Mouse (Mus musculus) lung, embryonic 14.5 days (tissue): Measurements from ENCODE around the gene Arhgap29. TPM values are rescaled to one million over a fixed set of nuclear protein-coding genes. Genes with fewer than 3 reads are reported as not detected.

Experiments used
- ATAC-seq: fragments of 200-750 bp; cut with Nextera tagmentation; 2 replicates; pipeline ENCODE4 v1.8.0; 2017; ENCODE audit warnings: mild to moderate bottlenecking, moderate TSS enrichment, moderate library complexity; ENCODE audit not compliant: insufficient read depth
- DNase-seq: peaks from one replicate; pipeline ENCODE4 v3.0.0-alpha.2; 2015
- H3K27ac ChIP-seq: fragments of 300-500 bp; sonication (generic); 2 replicates; pipeline ENCODE4 v1.5.1; 2014; ENCODE audit warnings: low read depth, mild to moderate bottlenecking, moderate library complexity
- H3K27me3 ChIP-seq: fragments of 300-500 bp; sonication (generic); 2 replicates; pipeline ENCODE4 v1.6.1; 2014; ENCODE audit warnings: low read length, control low read depth; ENCODE audit not compliant: insufficient read depth
- H3K36me3 ChIP-seq: fragments of 300-500 bp; sonication (generic); 2 replicates; pipeline ENCODE4 v1.6.1; 2014; ENCODE audit warnings: control low read depth; ENCODE audit not compliant: insufficient read depth
- H3K4me1 ChIP-seq: fragments of 300-500 bp; sonication (generic); 2 replicates; pipeline ENCODE4 v1.6.1; 2014; ENCODE audit warnings: antibody characterized with exemption, control low read depth; ENCODE audit not compliant: insufficient read depth
- H3K4me2 ChIP-seq: fragments of 300-500 bp; sonication (generic); 2 replicates; pipeline ENCODE4 v1.6.1; 2014; ENCODE audit warnings: mild to moderate bottlenecking
- H3K4me3 ChIP-seq: fragments of 300-500 bp; sonication (generic); 2 replicates; pipeline ENCODE4 v1.5.1; 2014; ENCODE audit warnings: low read depth, low read length
- H3K9ac ChIP-seq: fragments of 300-500 bp; sonication (generic); 2 replicates; pipeline ENCODE4 v1.6.1; 2014
- H3K9me3 ChIP-seq: fragments of 300-500 bp; sonication (generic); 2 replicates; pipeline ENCODE4 v1.6.1; 2016; ENCODE audit warnings: low read depth, low read length, control low read depth
- CTCF ChIP-seq: IDR thresholded peaks from 2 replicates; pipeline ENCODE4 v1.5.1; 2016; ENCODE audit warnings: antibody characterized with exemption, low read depth
- WGBS: fragments of 180-500 bp; shearing (Covaris S2); extraction: QIAGEN DNeasy Blood & Tissue Kit; methylation state at CpG from one replicate; pipeline ENCODE4 v1.1.7; 2014; 5-methylcytosine and 5-hydroxymethylcytosine counted together
- polyA plus RNA-seq: library from polyadenylated mRNA; unstranded; fragments of >200 nt; fragmentation: Nextera tagmentation; extraction: Ambion mirVana; gene quantifications from 2 replicates; pipeline ENCODE4 v1.2.1, GENCODE M21; 2014

Arhgap29 gene
- polyA plus RNA-seq, 1 experiment from 2014 or later = 66.2 TPM

DNA sequence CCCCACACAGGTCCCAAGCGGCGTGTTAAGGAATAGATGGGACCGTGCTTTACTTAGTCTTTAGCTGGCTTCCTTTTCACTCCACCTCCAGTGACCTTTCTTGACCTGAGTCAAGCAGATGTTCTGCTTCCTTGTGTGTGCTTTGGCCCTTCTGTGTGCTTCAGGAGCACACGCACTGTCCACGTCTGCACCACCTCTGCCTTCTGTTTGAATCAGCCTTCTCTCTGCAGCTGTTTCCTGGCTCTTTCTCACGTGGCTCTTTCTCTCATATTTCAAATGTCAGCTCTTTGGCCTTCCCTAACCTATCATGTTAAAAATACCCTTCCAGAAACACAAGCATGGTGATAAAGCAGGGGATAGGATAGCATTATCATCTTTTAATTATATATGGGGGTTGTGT is 49.2 kb downstream of the Arhgap29 start:
- no peak overlapping the region for H3K4me2 ChIP-seq
- H3K4me3 ChIP-seq = no peak overlapping the region
- H3K9me3 ChIP-seq = no peaks in the 10 kb centered on the region
- no peak for TF ChIP-seq CTCF
- no peak for DNase-seq
- peaks cover 24% of the 10 kb centered on the region for H3K36me3 ChIP-seq
- no peak overlapping the region for H3K9ac ChIP-seq
- WGBS = 34% methylated on average over 6 of the region's 6 CpGs
- H3K4me1 ChIP-seq = no peaks in the 10 kb centered on the region
- 0 out of 2 replicates have a peak overlapping the region, but pooled peaks have one; percentile 52 for H3K27ac ChIP-seq
- no peaks in the 10 kb centered on the region for H3K27me3 ChIP-seq
- no peak for ATAC-seq

DNA sequence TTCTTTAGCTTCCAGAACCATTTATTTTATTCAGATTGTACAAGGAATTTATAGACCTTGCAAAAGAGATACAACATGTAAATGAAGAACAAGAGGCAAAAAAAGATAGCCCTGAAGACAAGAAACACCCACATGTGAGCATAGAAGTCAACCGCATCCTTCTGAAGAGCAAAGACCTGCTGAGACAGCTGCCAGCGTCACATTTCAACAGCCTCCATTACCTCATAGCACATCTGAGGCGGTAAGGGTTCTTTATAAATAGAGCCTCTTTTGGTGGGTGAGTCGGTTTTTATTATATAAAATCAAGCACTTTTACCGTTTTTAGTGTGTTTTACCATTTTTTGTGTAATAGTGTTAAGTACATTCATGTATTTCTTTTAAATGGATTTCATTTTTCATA is 57.5 kb downstream of the Arhgap29 start:
- H3K27me3 ChIP-seq = no peaks in the 10 kb centered on the region
- no peaks in the 10 kb centered on the region for H3K4me1 ChIP-seq
- no peak overlapping the region for H3K4me3 ChIP-seq
- no peak for TF ChIP-seq CTCF
- no peak overlapping the region for H3K27ac ChIP-seq
- no peak overlapping the region for H3K4me2 ChIP-seq
- ATAC-seq = no peak
- no peaks in the 10 kb centered on the region for H3K9me3 ChIP-seq
- 87% methylated on average over 5 of the region's 5 CpGs for WGBS
- DNase-seq = no peak
- H3K36me3 ChIP-seq = peaks cover 70% of the 10 kb centered on the region
- H3K9ac ChIP-seq = no peak overlapping the region

DNA sequence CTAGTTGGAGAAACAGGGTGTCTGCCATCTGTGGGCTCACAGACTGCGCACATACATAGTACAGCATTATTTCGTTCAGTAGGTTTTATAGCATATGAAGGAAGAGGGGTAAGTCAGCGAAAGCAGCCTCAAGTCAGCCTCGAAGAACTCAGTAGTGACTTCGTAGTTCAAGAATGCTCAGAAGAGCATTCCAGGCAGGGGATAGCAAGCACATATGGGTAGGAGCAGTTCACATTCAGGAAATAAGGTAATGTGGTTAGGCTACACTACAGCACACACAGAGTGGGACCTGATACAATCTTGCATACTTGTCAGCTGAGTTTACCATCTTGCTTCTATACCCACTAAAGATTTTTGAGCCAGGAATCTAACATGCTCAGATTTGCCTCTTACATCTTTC is 58.0 kb downstream of the Arhgap29 start:
- peaks cover 73% of the 10 kb centered on the region for H3K36me3 ChIP-seq
- no peaks in the 10 kb centered on the region for H3K4me1 ChIP-seq
- no peak overlapping the region for H3K9ac ChIP-seq
- DNase-seq = no peak
- WGBS = 78% methylated on average over 5 of the region's 5 CpGs
- no peak overlapping the region for H3K27ac ChIP-seq
- H3K27me3 ChIP-seq = no peaks in the 10 kb centered on the region
- no peak overlapping the region for H3K4me2 ChIP-seq
- no peak for TF ChIP-seq CTCF
- ATAC-seq = no peak
- no peak overlapping the region for H3K4me3 ChIP-seq
- H3K9me3 ChIP-seq = no peaks in the 10 kb centered on the region

GRCm38 (mm10) chr3:122012464-122012863 is 60.1 kb downstream of the Arhgap29 start:
- ATAC-seq = no peak
- DNase-seq = no peak
- no peaks in the 10 kb centered on the region for H3K27me3 ChIP-seq

GRCm38 (mm10) chr3:122018421-122018820 is 66.1 kb downstream of the Arhgap29 start:
- TF ChIP-seq CTCF = no peak
- 92% methylated on average over 7 of the region's 7 CpGs for WGBS
- no peak for ATAC-seq

More at GRCm38 (mm10) chr3:122012464-122012863, 60.1 kb downstream of the Arhgap29 start:
- Histone ChIP-seq H3K4me2 (no peak overlapping the region), H3K4me1 (no peaks in the 10 kb centered on the region), H3K36me3 (peaks cover 62% of the 10 kb centered on the region), H3K9ac (no peak overlapping the region), H3K9me3 (no peaks in the 10 kb centered on the region), H3K4me3 (no peak overlapping the region), H3K27ac (no peak overlapping the region)
- no peak for TF ChIP-seq CTCF
- WGBS = 76% methylated on average over 1 of the region's 1 CpGs

DNA sequence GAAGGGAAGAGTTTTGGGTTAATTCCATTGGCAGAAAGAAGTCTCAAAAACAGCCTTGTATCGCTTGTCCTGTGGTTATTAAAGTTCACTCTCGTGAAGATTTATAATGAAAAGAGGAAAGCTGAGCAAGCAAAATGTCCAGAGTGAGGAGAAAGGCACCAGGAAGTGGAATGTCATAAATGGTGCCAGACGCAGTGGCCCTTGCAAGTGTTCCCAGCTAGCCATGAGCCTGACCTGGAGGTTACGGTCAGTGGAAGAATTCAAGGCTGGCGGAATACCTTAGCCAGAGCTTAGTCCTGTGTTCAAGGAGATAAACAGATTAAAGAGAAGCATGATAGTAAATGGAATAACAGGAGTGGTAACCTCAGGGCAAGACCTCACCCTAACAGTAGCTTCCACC is 66.8 kb downstream of the Arhgap29 start:
- Histone ChIP-seq H3K9me3 (no peaks in the 10 kb centered on the region), H3K36me3 (peaks cover 16% of the 10 kb centered on the region), H3K4me3 (no peak overlapping the region), H3K4me1 (no peaks in the 10 kb centered on the region), H3K27ac (no peak overlapping the region), H3K4me2 (no peak overlapping the region), H3K27me3 (no peaks in the 10 kb centered on the region), H3K9ac (no peak overlapping the region)
- no peak for ATAC-seq
- no peak for DNase-seq
- no peak for TF ChIP-seq CTCF
- 86% methylated on average over 5 of the region's 5 CpGs for WGBS

More at GRCm38 (mm10) chr3:122018421-122018820, 66.1 kb downstream of the Arhgap29 start:
- Histone ChIP-seq H3K27ac (no peak overlapping the region), H3K4me3 (no peak overlapping the region), H3K36me3 (peaks cover 21% of the 10 kb centered on the region), H3K4me1 (no peaks in the 10 kb centered on the region), H3K27me3 (no peaks in the 10 kb centered on the region), H3K9ac (no peak overlapping the region), H3K4me2 (no peak overlapping the region), H3K9me3 (no peaks in the 10 kb centered on the region)
- DNase-seq = no peak

DNA sequence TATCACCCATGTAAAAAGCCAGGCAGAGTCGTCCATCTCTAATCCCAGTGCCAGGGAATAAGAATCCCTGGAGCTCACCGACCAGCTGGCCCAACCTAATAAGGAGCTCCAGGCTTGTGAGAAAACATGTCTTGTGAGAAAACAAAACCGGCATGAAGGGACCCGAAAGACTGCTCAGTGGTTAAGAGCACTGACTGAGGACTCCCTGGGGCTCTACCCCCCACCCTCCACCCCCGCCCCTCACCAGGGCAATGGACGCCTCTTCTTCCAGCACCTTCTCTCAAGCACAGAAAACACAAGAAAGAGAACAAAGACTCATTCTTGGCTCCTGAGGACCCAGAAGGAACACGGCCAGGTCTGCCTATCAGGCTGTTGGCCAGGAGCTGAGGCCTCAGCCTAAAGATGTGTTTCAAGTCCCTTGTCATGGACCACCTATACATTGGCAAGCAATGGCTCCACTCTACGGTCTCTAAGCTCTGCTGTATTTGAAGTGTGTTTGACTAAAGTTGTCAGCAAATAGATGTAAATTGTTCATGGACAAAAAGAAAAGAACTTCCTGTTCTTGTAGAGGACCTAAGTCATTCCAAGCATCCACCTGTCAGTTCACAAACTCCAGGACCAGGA is 68.8 kb downstream of the Arhgap29 start:
- H3K27ac ChIP-seq = no peak overlapping the region
- no peak overlapping the region for H3K4me2 ChIP-seq
- H3K4me1 ChIP-seq = no peaks in the 10 kb centered on the region
- no peak overlapping the region for H3K9ac ChIP-seq
- peak; percentile 46 for DNase-seq
- 0 out of 2 replicates have a peak, but pooled peaks cover 3% of the 10 kb centered on the region for H3K36me3 ChIP-seq
- no peaks in the 10 kb centered on the region for H3K27me3 ChIP-seq
- WGBS = 68% methylated on average over 8 of the region's 8 CpGs
- peak; percentile 70 for ATAC-seq
- no peaks in the 10 kb centered on the region for H3K9me3 ChIP-seq
- no peak overlapping the region for H3K4me3 ChIP-seq
- no peak for TF ChIP-seq CTCF
